ENCODE assay signal across 20 mouse cellular contexts in genomic region chr14:24032876-24033389, GRCm38 (mm10). TPM values are rescaled to one million over a fixed set of nuclear protein-coding genes. Genes with fewer than 3 reads are reported as not detected.
"Had no signal": no experiment of that assay in that cellular context is flagged by ENCODE, and none has a peak within 500 bp of the region (broad histone marks: within the 10 kb centered on the region; RNA-seq: fewer than 3 reads in every experiment).

No protein-coding gene starts in this region.

- H3K9ac ChIP-seq: limb, embryonic 12.5 days; limb, embryonic 15.5 days; liver, embryonic 14.5 days; liver, postnatal 0 days; lung, embryonic 14.5 days; midbrain, embryonic 13.5 days; stomach, embryonic 15.5 days had no signal

- H3K4me3 ChIP-seq: layer of hippocampus, adult 2 months; left cerebral cortex, adult 2 months; limb, embryonic 12.5 days; limb, embryonic 15.5 days; midbrain, embryonic 13.5 days; stomach, embryonic 15.5 days had no signal

- H3K27ac ChIP-seq: kidney, postnatal 0 days; layer of hippocampus, adult 2 months; left cerebral cortex, adult 2 months; limb, embryonic 12.5 days; limb, embryonic 15.5 days; liver, embryonic 14.5 days; macrophage; midbrain, embryonic 13.5 days; stomach, embryonic 15.5 days had no signal

- H3K9me3 ChIP-seq: limb, embryonic 15.5 days; stomach, embryonic 15.5 days had no signal

- DNase-seq: kidney, postnatal 25 days; layer of hippocampus, adult 9-11 months; liver, postnatal 0 days; lung, embryonic 14.5 days; right cerebral cortex, postnatal 25 days; spleen, adult 18-20 months; thymus, postnatal 36 days had no signal

- H3K4me1 ChIP-seq: limb, embryonic 15.5 days; stomach, embryonic 15.5 days had no signal

- ATAC-seq: liver, postnatal 0 days; lung, postnatal 0 days; midbrain, embryonic 13.5 days; midbrain, embryonic 16.5 days had no signal

- H3K36me3 ChIP-seq: limb, embryonic 12.5 days; limb, embryonic 15.5 days; midbrain, embryonic 13.5 days; stomach, embryonic 15.5 days had no signal

- H3K4me2 ChIP-seq: limb, embryonic 12.5 days; limb, embryonic 15.5 days; liver, embryonic 11.5 days; lung, embryonic 14.5 days; midbrain, embryonic 13.5 days; stomach, embryonic 15.5 days had no signal

- H3K27me3 ChIP-seq: midbrain, embryonic 13.5 days; stomach, embryonic 15.5 days had no signal

RNA-seq across cellular contexts. Expression of gene Kcnma1, which starts 18.6 kb away (rescaled TPM):
- total RNA-seq: megakaryocyte, adult 5-6 weeks had no signal
- polyA plus RNA-seq: macrophage had no signal
